Mouse (Mus musculus) urinary bladder, postnatal 36 days (tissue): Measurements from ENCODE around the gene Chd4.

Experiments
- DNase-seq, 2 experiments: peaks; one replicate each; pipeline ENCODE4 v3.0.0; 2022; ENCODE audit warnings: low spot score in 2 of 2, mixed read lengths in 1 of 2

Gene Chd4

GRCm38 (mm10) chr6:125090341-125091085 is 5.3 kb upstream of the Chd4 start:
- DNase-seq: no peak

GRCm38 (mm10) chr6:125092372-125092771 is 3.4 kb upstream of the Chd4 start:
- no peak for DNase-seq

DNA sequence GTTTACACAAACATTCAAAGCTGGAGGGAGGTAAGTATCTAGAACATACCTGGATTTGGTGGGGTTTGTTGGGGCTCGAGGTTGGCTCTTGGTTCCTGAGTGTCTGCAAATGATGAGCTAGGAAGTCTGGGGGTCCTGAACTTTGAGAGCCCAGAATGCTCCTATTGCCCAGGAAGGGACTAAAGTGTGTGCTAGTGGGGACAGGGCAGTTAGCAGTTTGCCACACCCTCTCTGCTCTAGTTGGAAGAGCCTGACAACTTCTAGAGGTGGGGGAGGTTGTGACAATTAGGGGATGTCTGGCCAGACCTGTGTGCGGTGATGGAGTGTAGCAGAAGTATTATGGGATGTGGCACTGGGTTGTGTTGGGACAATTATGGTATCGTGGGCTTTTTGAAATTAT is 938 bp upstream of the Chd4 start:
- DNase-seq: no peak

GRCm38 (mm10) chr6:125096279-125096596 is 457 bp downstream of the Chd4 start:
- DNase-seq: no peak

GRCm38 (mm10) chr6:125096597-125097345 is 990 bp downstream of the Chd4 start:
- DNase-seq: peak; percentile 35 to 57

DNA sequence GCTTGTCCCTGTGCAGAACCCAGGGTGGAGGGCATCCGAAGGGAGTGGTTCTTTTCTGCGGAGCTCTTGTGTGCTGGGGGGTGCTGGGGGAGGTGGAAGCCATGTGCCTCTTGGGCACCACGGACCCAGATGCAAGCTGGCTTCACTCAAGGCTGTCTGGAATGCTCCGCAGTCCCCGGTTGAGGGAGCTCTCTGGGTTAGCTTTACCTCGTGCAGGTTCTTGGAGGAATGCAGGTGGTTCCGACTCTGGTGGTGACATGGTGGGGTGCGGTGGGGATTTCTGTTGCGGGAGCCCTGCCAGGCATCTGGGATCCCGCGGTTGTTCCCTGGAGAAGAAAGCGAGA is 1.5 kb downstream of the Chd4 start:
- no peak for DNase-seq

GRCm38 (mm10) chr6:125097951-125098350 is 2.2 kb downstream of the Chd4 start:
- DNase-seq: no peak

DNA sequence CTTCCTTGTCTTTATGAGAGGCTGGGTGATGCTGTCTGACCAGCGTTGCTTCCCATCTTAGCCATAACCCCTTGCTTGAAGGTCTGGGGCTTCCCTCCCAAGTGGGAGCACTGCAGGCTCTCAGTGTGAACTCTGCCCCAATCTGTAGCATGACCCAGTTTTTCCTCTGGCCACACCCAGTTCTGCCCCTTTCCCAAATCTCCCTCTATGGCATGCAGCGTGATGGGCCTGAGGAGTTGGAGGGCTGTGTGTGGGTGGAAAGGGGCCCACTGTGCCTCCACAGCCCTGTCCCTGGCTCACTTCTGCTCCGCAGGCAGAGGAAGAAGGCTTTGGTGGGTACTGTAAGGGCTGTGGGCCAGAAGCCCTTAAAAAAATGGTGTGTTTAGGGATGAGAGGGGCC is 2.7 kb downstream of the Chd4 start:
- no peak for DNase-seq

- peak; percentile 25 to 44 for DNase-seq
Measured at GRCm38 (mm10) chr6:125099421-125099971, 3.7 kb downstream of the Chd4 start.

DNA sequence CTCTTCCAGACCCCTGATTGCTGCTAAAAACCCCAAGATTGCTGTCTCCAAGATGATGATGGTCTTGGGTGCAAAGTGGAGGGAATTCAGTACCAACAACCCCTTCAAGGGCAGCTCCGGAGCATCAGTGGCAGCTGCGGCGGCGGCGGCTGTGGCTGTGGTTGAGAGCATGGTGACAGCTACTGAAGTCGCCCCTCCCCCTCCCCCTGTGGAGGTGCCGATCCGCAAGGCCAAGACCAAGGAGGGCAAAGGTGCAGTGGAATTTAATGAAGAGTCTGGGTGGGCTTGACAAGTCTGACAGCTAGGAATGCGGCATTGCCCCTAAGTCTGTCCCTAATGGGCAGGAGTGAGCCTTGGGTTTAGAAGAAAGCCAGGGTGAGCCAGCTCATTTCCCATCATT is 5.7 kb downstream of the Chd4 start:
- no peak for DNase-seq

DNA sequence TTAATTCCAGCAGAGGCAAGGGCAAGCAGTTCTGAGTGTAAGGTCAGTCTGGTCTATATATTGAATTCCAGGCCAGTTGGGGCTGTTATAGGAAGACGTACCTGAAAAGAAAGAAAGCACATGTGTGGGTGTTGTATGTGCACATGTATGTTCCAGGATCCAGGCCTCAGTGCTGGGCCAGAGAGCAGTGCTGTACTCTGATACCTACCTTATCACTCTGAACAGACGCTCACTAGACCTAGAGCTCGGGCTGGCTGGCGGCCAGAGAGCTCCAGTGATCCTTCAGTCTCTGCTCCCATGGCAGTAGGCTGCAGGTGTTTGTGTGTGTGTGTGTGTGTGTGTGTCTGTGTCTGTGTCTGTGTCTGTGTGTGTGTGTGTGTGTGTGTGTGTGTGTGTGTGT is 8.4 kb downstream of the Chd4 start:
- DNase-seq: no peak

GRCm38 (mm10) chr6:125107705-125108104 is 11.9 kb downstream of the Chd4 start:
- no peak for DNase-seq

DNA sequence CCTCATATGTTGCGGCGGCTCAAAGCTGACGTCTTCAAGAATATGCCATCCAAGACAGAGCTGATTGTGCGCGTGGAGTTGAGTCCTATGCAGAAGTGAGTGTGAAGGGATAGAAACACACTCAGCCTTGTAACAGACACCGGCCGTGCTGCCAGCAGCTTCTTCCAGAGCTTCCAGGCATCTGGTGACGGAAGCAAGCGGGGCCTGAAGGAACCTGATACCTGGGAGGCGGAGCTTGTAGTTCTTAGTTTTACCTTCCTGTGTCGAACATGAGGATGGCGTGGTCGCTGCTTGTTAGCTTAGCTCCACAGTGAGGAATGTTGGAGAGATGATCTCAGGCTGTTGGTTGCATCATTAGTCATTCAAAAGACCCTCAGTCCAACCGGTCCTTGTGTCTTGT is 13.6 kb downstream of the Chd4 start:
- no peak for DNase-seq

- DNase-seq: no peak
Measured at GRCm38 (mm10) chr6:125110927-125111326, 15.1 kb downstream of the Chd4 start.

- no peak for DNase-seq
Measured at GRCm38 (mm10) chr6:125112553-125112952, 16.8 kb downstream of the Chd4 start.

- no peak for DNase-seq
Measured at GRCm38 (mm10) chr6:125119387-125119786, 23.6 kb downstream of the Chd4 start.

DNA sequence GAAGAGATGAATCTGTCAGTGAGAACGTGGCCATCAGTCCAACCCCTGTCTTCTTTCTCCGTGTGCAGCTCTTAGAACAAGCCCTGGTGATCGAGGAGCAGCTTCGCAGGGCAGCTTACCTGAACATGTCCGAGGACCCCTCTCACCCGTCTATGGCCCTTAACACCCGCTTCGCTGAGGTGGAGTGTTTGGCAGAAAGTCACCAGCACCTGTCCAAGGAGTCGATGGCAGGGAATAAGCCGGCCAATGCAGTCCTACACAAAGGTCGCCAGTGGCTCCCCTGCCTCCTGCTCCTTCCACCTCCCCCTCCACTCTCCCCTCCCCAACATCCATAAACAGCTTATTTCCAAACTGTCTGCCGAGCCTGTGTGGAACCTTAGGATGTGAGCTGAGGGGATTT is 32.9 kb downstream of the Chd4 start:
- DNase-seq: no peak

- no peak for DNase-seq
Measured at GRCm38 (mm10) chr6:125129710-125130402, 34.1 kb downstream of the Chd4 start.

DNA sequence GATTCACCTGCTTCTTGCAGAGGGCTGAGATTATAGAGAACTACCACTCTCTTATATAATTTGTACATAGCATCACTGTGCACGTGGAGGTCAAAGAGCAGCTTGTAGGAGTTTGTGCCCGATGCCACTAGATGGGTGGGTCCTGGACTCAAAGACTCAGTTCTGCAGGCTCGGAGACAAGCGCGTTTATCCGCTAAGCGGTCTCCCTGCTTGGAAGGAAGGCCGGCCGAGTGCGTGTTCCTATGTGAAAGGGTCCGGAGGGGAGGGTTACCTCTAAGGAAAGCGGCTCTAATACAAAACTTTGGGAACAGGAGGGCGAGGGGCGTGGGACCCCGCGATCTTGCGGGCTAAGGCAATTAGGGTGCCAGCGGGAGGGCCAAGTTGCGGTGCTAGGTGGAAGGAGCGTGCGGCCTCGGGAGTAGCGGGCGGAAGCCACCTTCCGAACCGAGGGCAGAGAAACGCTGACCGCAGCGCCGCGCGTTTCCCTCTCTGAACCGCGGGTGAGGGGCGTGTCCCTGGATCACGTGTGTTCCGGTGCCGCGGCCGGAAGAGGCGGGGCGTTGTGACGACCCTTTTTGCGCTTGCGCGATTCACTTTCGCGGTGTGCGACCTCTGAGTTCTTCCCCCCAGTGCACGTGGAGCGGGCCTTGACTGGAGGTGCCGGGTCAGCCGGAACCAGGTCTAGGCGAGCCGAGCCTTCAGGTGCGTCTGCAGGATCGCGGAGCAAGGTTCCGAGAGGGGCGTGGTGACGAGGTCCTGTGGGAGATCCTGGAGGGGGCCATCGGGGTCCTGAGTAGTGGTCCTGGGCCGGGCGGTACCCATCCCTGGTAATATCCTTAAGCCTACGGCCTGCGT is 35.7 kb downstream of the Chd4 start, which contains the start of gene Nop2:
Gene Nop2 (plus strand): TSS at position 608 of the 855 bp plus-strand sequence.
- peak; percentile 71 to 87 for DNase-seq

- no peak for DNase-seq
Measured at GRCm38 (mm10) chr6:125132470-125132869, 36.7 kb downstream of the Chd4 start.

- DNase-seq: no peak
Measured at GRCm38 (mm10) chr6:125137002-125137671, 41.4 kb downstream of the Chd4 start.
